Mouse (Mus musculus) hindbrain, embryonic 14.5 days (tissue): Measurements from ENCODE around the gene Ssbp3. TPM values are rescaled to one million over a fixed set of nuclear protein-coding genes. Genes with fewer than 3 reads are reported as not detected.

Experiments
- ATAC-seq: fragments of 200-750 bp; cut with Nextera tagmentation; 2 replicates; pipeline ENCODE4 v1.8.0; 2017; ENCODE audit warnings: moderate number of reproducible peaks, mild to moderate bottlenecking, moderate TSS enrichment, moderate library complexity; ENCODE audit not compliant: low FRiP score
- DNase-seq: peaks from one replicate; pipeline ENCODE4 v3.0.0-alpha.2; 2015; ENCODE audit warnings: low spot score
- H3K27ac ChIP-seq: fragments of 300-500 bp; sonication (generic); 2 replicates; pipeline ENCODE4 v1.5.1; 2014; ENCODE audit warnings: mild to moderate bottlenecking, moderate library complexity
- H3K27me3 ChIP-seq: fragments of 300-500 bp; sonication (generic); 2 replicates; pipeline ENCODE4 v1.6.1; 2014; ENCODE audit warnings: mild to moderate bottlenecking, low read length, mixed read lengths; ENCODE audit not compliant: control insufficient read depth, insufficient read depth
- H3K36me3 ChIP-seq: fragments of 300-500 bp; sonication (generic); replicated peaks from 2 replicates; pipeline ENCODE4 v1.6.1; 2014; ENCODE audit not compliant: control insufficient read depth, insufficient read depth
- H3K4me1 ChIP-seq: fragments of 300-500 bp; sonication (generic); replicated peaks from 2 replicates; pipeline ENCODE4 v1.6.1; 2014; ENCODE audit warnings: antibody characterized with exemption, low read length, mixed read lengths; ENCODE audit not compliant: control insufficient read depth, insufficient read depth
- H3K4me2 ChIP-seq: fragments of 300-500 bp; sonication (generic); replicated peaks from 2 replicates; pipeline ENCODE4 v1.6.1; 2014; ENCODE audit warnings: mild to moderate bottlenecking, moderate library complexity
- H3K4me3 ChIP-seq: fragments of 300-500 bp; sonication (generic); replicated peaks from 2 replicates; pipeline ENCODE4 v1.5.1; 2014; ENCODE audit warnings: mild to moderate bottlenecking, low read length
- H3K9ac ChIP-seq: fragments of 300-500 bp; sonication (generic); 2 replicates; pipeline ENCODE4 v1.6.1; 2014
- H3K9me3 ChIP-seq: fragments of 300-500 bp; sonication (generic); 2 replicates; pipeline ENCODE4 v1.6.1; 2016; ENCODE audit warnings: low read length; ENCODE audit not compliant: control insufficient read depth
- WGBS: fragments of 180-500 bp; shearing (Covaris S2); extraction: QIAGEN DNeasy Blood & Tissue Kit; methylation state at CpG from one replicate; pipeline ENCODE4 v1.1.7; 2014; 5-methylcytosine and 5-hydroxymethylcytosine counted together
- polyA plus RNA-seq: library from polyadenylated mRNA; unstranded; fragments of >200 nt; fragmentation: Nextera tagmentation; extraction: Ambion mirVana; gene quantifications from 2 replicates; pipeline ENCODE4 v1.2.1, GENCODE M21; 2014

The Ssbp3 gene
- polyA plus RNA-seq, 1 experiment from 2014 or later, result 100 TPM

DNA sequence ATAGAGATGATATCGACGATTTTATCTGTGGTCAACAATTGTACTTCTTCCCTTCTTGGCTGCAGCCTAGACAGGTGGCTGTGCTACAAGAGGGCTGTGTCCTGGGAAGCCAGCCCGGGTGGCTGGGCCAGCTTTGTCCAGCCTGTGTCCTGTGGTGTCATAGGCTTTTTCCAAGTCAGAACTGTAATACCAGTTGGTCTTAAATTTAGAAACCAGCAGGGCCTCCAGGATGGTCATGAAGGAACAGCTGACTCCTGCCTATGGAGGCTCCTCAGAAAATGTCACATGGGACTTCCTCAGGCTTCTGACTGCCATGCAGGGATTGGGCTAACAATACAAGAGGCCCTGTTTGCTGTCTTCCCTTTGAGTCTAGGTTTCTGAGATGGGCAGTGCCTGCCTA, 102.1 kb downstream of the Ssbp3 start:
- Histone ChIP-seq H3K27ac (no peak overlapping the region), H3K4me3 (no peak overlapping the region), H3K9ac (no peak overlapping the region), H3K9me3 (no peaks in the 10 kb centered on the region), H3K36me3 (peaks cover 9% of the 10 kb centered on the region; the same call in 1 of the 2 replicates), H3K4me2 (no peak overlapping the region), H3K4me1 (peaks cover 31% of the 10 kb centered on the region), H3K27me3 (no peaks in the 10 kb centered on the region)
- ATAC-seq (no peak), DNase-seq (no peak)
- WGBS, result 93% methylated on average over 3 of the region's 3 CpGs

DNA sequence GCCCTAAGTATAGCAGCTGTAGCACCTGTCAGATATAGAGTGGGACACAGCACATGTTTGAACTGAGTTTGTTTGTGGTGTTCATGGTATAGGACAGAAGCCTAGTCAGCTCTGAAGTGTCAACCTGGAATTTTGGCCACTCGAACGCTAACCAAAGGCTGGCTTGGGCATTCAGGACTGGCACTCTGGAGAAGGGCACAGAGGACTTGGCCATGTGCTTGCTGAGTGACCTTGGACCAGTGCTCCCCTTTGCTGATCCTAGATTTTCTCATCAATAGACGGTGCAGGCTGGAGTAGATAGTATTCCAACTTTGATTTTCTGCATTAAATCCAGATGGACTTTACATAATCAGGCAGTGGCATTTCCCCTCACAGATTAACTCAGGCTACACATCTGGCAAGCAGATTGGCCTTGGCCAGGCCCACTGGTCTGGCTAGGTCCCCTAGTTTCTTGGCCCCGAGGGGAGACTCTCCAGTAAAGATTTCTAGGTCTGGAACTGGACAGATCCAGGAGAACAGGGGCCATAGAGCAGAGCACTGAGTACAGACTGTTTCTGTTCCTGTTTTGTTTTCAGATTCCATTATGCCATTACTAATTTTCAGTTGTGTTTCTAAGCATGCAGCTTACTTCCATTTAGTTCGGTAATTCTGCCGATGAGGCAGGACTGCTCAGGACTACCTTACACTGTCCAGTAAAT, 102.8 kb downstream of the Ssbp3 start:
- peaks cover 9% of the 10 kb centered on the region; the same call in 1 of the 2 replicates for H3K36me3 ChIP-seq
- ATAC-seq (no peak), DNase-seq (no peak)
- H3K27ac ChIP-seq, result no peak overlapping the region
- H3K9ac ChIP-seq, result no peak overlapping the region
- no peak overlapping the region for H3K4me3 ChIP-seq
- 84% methylated on average over 6 of the region's 6 CpGs for WGBS
- H3K4me2 ChIP-seq, result no peak overlapping the region
- no peaks in the 10 kb centered on the region for H3K27me3 ChIP-seq
- peaks cover 38% of the 10 kb centered on the region for H3K4me1 ChIP-seq
- H3K9me3 ChIP-seq, result no peaks in the 10 kb centered on the region

DNA sequence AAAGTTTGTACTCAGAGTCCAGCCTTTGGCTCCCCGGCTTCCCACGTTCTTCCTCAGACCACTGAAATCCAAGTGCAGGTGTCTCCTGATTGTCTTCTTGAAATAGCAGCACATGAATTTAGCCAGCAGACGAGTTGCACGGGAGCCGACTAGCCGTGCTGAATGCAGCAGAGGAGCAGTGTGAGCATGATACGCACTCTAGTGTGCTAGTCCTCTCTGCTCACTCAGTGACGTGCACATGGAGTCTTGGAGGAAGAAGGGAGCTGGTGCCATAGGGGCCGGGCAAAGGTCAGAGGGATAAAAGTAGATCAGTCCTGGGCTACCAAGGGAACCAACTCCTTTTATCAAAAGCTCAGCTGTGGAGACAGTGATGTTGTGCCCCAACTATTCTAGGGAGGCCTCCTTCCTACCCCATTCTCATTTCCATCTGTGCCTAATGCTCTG, 103.3 kb downstream of the Ssbp3 start:
- ATAC-seq (no peak), DNase-seq (no peak)
- H3K4me2 ChIP-seq, result no peak overlapping the region
- no peaks in the 10 kb centered on the region for H3K27me3 ChIP-seq
- H3K4me3 ChIP-seq, result no peak overlapping the region
- 79% methylated on average over 9 of the region's 9 CpGs for WGBS
- H3K4me1 ChIP-seq, result peaks cover 43% of the 10 kb centered on the region
- no peak overlapping the region for H3K27ac ChIP-seq
- H3K36me3 ChIP-seq, result peaks cover 9% of the 10 kb centered on the region; the same call in 1 of the 2 replicates
- no peaks in the 10 kb centered on the region for H3K9me3 ChIP-seq
- H3K9ac ChIP-seq, result no peak overlapping the region

DNA sequence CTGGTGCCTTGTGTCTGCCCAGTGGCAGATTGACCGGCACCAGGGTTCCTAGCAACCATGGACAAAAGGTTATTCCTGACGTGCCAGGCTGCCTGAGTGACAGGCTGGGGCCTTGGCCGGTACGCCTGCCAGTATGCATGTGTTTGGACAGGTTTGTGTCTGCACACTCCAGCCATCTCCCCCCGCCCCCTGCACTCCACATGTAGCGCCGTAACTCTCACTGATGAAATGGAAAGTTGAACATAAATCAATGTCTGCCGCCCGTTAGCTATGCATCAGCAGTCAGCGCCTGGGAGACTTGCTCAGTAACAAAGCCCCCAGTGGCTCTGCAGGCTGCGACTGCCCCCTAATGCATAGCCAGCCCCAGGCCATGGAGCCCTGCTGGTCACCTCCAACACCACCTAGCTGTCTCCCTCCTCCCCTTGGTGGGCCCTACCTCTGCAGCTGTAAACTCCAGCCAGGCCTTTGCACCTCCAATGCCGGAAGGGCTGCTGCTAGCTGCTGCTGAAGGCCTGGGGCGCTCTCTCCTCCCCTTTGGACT, 105.5 kb downstream of the Ssbp3 start:
- H3K4me3 ChIP-seq, result no peak overlapping the region
- H3K4me1 ChIP-seq, result peaks cover 61% of the 10 kb centered on the region
- ATAC-seq (peak; percentile 71), DNase-seq (peak; percentile 39)
- peak overlapping the region; percentile 63 for H3K27ac ChIP-seq
- H3K4me2 ChIP-seq, result no peak overlapping the region
- WGBS, result 16% methylated on average over 13 of the region's 13 CpGs
- no peaks in the 10 kb centered on the region for H3K36me3 ChIP-seq
- H3K9me3 ChIP-seq, result no peaks in the 10 kb centered on the region
- no peaks in the 10 kb centered on the region for H3K27me3 ChIP-seq
- H3K9ac ChIP-seq, result peak overlapping the region; percentile 37

DNA sequence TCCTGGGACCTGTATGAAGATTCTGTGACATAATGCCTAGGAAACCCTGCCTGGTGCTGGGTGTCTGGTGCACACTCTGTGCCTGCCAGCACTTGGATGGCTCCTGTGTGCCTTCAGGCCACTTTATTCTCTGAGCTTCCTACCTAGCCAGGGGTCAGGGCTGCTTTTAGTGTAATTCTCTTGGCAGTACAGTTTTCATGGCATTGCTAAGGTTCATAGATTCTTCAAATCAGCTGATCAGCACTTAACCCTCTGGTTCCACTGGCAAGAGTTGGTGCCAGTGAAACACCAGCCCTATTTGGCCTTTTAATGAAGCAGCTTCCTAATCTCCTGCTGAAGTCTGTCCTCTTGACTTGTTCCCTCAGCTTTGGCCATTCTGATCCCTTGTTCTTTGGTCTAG, 106.8 kb downstream of the Ssbp3 start:
- ATAC-seq (no peak), DNase-seq (no peak)
- H3K36me3 ChIP-seq, result no peaks in the 10 kb centered on the region
- no peak overlapping the region for H3K27ac ChIP-seq
- H3K4me3 ChIP-seq, result no peak overlapping the region
- no peak overlapping the region for H3K4me2 ChIP-seq
- H3K4me1 ChIP-seq, result peaks cover 64% of the 10 kb centered on the region
- H3K9ac ChIP-seq, result peak overlapping the region; percentile 37; the same call in 1 of the 2 replicates
- no peaks in the 10 kb centered on the region for H3K27me3 ChIP-seq
- H3K9me3 ChIP-seq, result no peaks in the 10 kb centered on the region

GRCm38 (mm10) chr4:107018521-107018920, 108.0 kb downstream of the Ssbp3 start:
- peak overlapping the region; percentile 69 for H3K27ac ChIP-seq
- WGBS, result 61% methylated on average over 3 of the region's 3 CpGs
- DNase-seq, result no peak

GRCm38 (mm10) chr4:107019027-107019426, 108.5 kb downstream of the Ssbp3 start:
- Histone ChIP-seq H3K36me3 (no peaks in the 10 kb centered on the region), H3K9me3 (no peaks in the 10 kb centered on the region), H3K4me3 (no peak overlapping the region), H3K27me3 (no peaks in the 10 kb centered on the region), H3K9ac (peak overlapping the region; percentile 26; the same call in 1 of the 2 replicates), H3K27ac (peak overlapping the region; percentile 69), H3K4me2 (no peak overlapping the region), H3K4me1 (peaks cover 66% of the 10 kb centered on the region)
- 17% methylated on average over 7 of the region's 7 CpGs for WGBS
- no peak for ATAC-seq
- peak; percentile 58 for DNase-seq

More at GRCm38 (mm10) chr4:107018521-107018920, 108.0 kb downstream of the Ssbp3 start:
- no peak for ATAC-seq
- H3K27me3 ChIP-seq, result no peaks in the 10 kb centered on the region
- H3K4me1 ChIP-seq, result peaks cover 64% of the 10 kb centered on the region
- H3K4me2 ChIP-seq, result no peak overlapping the region
- H3K36me3 ChIP-seq, result no peaks in the 10 kb centered on the region
- no peak overlapping the region for H3K4me3 ChIP-seq
- no peaks in the 10 kb centered on the region for H3K9me3 ChIP-seq
- peak overlapping the region; percentile 26; the same call in 1 of the 2 replicates for H3K9ac ChIP-seq

GRCm38 (mm10) chr4:107020287-107021000, 109.9 kb downstream of the Ssbp3 start:
- ATAC-seq (no peak), DNase-seq (no peak)
- H3K4me1 ChIP-seq, result peaks cover 64% of the 10 kb centered on the region
- no peaks in the 10 kb centered on the region for H3K27me3 ChIP-seq
- no peak overlapping the region for H3K27ac ChIP-seq
- H3K4me2 ChIP-seq, result no peak overlapping the region
- 72% methylated on average over 5 of the region's 5 CpGs for WGBS
- H3K9me3 ChIP-seq, result no peaks in the 10 kb centered on the region
- no peak overlapping the region for H3K4me3 ChIP-seq
- H3K9ac ChIP-seq, result no peak overlapping the region
- H3K36me3 ChIP-seq, result no peaks in the 10 kb centered on the region

- Histone ChIP-seq H3K27ac (no peak overlapping the region), H3K4me3 (no peak overlapping the region), H3K4me1 (peaks cover 59% of the 10 kb centered on the region), H3K9me3 (no peaks in the 10 kb centered on the region), H3K27me3 (no peaks in the 10 kb centered on the region), H3K36me3 (no peaks in the 10 kb centered on the region), H3K4me2 (no peak overlapping the region), H3K9ac (no peak overlapping the region)
- 58% methylated on average over 3 of the region's 3 CpGs for WGBS
- ATAC-seq, result no peak
- DNase-seq, result no peak
These were observed 111.0 kb downstream of the Ssbp3 start for GRCm38 (mm10) chr4:107021464-107021863.
